Mouse (Mus musculus) hindbrain, postnatal 0 days (tissue): Measurements from ENCODE around the gene Hs3st6. TPM values are rescaled to one million over a fixed set of nuclear protein-coding genes. Genes with fewer than 3 reads are reported as not detected.

Experiments
- ATAC-seq: fragments of 200-750 bp; cut with Nextera tagmentation; 2 replicates; pipeline ENCODE4 v1.8.0; 2017; ENCODE audit warnings: mild to moderate bottlenecking, moderate TSS enrichment, moderate library complexity
- DNase-seq: peaks from one replicate; pipeline ENCODE4 v3.0.0-alpha.2; 2015; ENCODE audit warnings: low spot score
- H3K27ac ChIP-seq: fragments of 300-500 bp; sonication (generic); 2 replicates; pipeline ENCODE4 v1.5.1; 2014; ENCODE audit warnings: mild to moderate bottlenecking
- H3K27me3 ChIP-seq: fragments of 300-500 bp; sonication (generic); 2 replicates; pipeline ENCODE4 v1.6.1; 2014; ENCODE audit warnings: low read length, mixed read lengths; ENCODE audit not compliant: insufficient read depth
- H3K36me3 ChIP-seq: fragments of 300-500 bp; sonication (generic); 2 replicates; pipeline ENCODE4 v1.6.1; 2014; ENCODE audit warnings: low read length, mixed read lengths; ENCODE audit not compliant: insufficient read depth
- H3K4me1 ChIP-seq: fragments of 300-500 bp; sonication (generic); 2 replicates; pipeline ENCODE4 v1.6.1; 2014; ENCODE audit warnings: antibody characterized with exemption, low read length, mixed read lengths; ENCODE audit not compliant: insufficient read depth
- H3K4me2 ChIP-seq: fragments of 300-500 bp; sonication (generic); 2 replicates; pipeline ENCODE4 v1.6.1; 2014; ENCODE audit warnings: low read depth, mild to moderate bottlenecking, low read length, moderate library complexity, mixed read lengths
- H3K4me3 ChIP-seq: fragments of 300-500 bp; sonication (generic); 2 replicates; pipeline ENCODE4 v1.5.1; 2014; ENCODE audit warnings: low read length
- H3K9ac ChIP-seq: fragments of 300-500 bp; sonication (generic); replicated peaks from 2 replicates; pipeline ENCODE4 v1.6.1; 2014; ENCODE audit warnings: mild to moderate bottlenecking, low read length, moderate library complexity, mixed read lengths
- H3K9me3 ChIP-seq: fragments of 300-500 bp; sonication (generic); 2 replicates; pipeline ENCODE4 v1.6.1; 2016; ENCODE audit warnings: low read length, mixed read lengths
- CTCF ChIP-seq: IDR thresholded peaks from 2 replicates; pipeline ENCODE4 v1.5.1; 2016; ENCODE audit warnings: antibody characterized with exemption, control low read depth, low read depth
- WGBS: fragments of 180-500 bp; shearing (Covaris S2); extraction: QIAGEN DNeasy Blood & Tissue Kit; methylation state at CpG from one replicate; pipeline ENCODE4 v1.1.7; 2014; 5-methylcytosine and 5-hydroxymethylcytosine counted together
- polyA plus RNA-seq: library from polyadenylated mRNA; unstranded; fragments of >200 nt; fragmentation: Nextera tagmentation; extraction: Ambion mirVana; gene quantifications from 2 replicates; pipeline ENCODE4 v1.2.1, GENCODE M21; 2015
- total RNA-seq: library from RNA; depleted of rRNA; stranded (reverse); fragments of >200 nt; gene quantifications from 2 replicates; pipeline ENCODE4 v1.2.3, GENCODE M21; 2014; rRNA removed

Gene Hs3st6
- total RNA-seq (not detected in 2 replicates), polyA plus RNA-seq (0.43 and 0.47 TPM in 2 replicates)

DNA sequence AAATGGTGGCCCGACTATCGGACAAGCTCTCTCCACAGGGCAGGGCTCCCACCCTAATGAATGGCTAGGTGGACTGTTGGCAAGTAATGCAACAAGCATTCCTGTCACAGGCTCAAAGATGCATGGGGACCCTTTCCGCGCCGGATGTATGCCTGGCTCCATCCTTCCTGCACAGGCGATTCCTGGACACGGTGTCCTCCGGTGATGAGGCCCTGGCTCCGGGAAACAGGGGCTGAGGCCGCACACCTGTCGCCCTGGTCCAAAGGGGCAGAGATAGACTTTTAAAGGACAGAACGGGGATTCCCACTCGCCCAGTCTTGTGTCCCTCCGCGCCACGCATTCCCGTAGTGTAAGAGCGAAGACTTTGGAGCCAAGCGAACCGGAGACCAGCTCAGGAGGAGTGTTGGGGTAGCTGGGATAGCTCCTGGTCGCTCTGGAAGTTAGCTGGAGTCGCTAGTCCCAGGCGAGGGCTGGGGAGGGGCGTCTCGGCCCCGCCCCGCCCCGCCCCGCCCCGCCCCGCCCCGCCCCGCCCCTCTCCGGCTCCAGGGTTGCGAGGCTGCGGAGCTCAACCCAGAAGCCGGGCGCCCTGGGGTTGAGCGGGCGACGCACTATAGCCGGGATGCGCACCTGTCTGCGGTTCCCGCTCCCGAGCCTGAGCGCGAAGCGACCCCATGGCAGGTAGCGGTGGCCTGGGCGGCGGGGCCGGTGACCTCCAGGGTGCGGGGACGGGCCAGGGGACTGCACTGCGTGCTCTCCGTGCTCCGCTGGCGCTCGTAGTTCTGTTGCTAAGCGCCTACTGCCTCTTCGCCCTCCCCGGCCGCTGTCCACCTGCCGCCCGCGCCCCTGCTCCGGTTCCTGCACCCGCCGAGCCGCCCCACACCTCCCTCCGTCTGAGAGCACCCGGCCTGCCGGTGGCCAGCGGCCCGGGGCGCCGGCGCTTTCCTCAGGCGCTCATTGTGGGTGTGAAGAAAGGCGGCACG, at the start of gene Hs3st6:
Gene Hs3st6 (plus strand): TSS at position 574 of the 980 bp plus-strand sequence.
- WGBS, result under 1% methylated on average over 63 of the region's 82 CpGs
- Histone ChIP-seq H3K36me3 (no peaks in the 10 kb centered on the region), H3K27ac (no peak within 1 kb of the TSS), H3K9me3 (no peaks in the 10 kb centered on the region), H3K4me3 (peak within 1 kb of the TSS; percentile 42), H3K27me3 (peaks cover 57% of the 10 kb centered on the region), H3K4me2 (peak within 1 kb of the TSS; percentile 79), H3K4me1 (no peaks in the 10 kb centered on the region; the same call in 1 of the 2 replicates), H3K9ac (0 out of 2 replicates have a peak within 1 kb of the TSS, but pooled peaks have one; percentile 33)
- ATAC-seq, result peak; percentile 53; the same call in 1 of the 2 replicates
- TF ChIP-seq CTCF, result no peak
- DNase-seq, result no peak

DNA sequence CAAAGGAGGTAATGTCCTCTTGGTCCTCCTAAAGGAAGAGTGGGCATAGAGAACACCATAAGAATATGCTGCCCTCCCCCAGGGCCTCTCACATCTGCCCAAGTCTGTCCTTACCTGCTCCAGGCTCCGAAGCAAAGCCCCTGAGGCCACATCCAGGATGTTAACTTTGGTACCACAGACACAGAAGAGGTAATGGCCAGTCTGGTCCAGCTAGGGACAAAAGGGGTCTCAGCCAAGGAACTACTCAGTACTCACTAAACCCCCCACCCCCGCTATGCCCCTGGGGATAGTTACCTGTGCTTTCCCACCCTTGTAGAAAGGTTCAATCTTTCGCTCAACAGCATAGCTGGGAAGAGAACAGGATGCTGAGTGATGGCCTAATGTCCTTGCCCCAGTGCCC, 47.0 kb upstream of the Hs3st6 start:
- ATAC-seq (no peak), DNase-seq (no peak)
- Histone ChIP-seq H3K9me3 (no peaks in the 10 kb centered on the region), H3K4me1 (peaks cover 3% of the 10 kb centered on the region; the same call in 1 of the 2 replicates), H3K27ac (no peak overlapping the region), H3K4me2 (no peak overlapping the region), H3K9ac (no peak overlapping the region), H3K27me3 (no peaks in the 10 kb centered on the region), H3K36me3 (peaks cover 32% of the 10 kb centered on the region), H3K4me3 (no peak overlapping the region)
- no peak for TF ChIP-seq CTCF
- WGBS, result 93% methylated on average over 3 of the region's 3 CpGs

DNA sequence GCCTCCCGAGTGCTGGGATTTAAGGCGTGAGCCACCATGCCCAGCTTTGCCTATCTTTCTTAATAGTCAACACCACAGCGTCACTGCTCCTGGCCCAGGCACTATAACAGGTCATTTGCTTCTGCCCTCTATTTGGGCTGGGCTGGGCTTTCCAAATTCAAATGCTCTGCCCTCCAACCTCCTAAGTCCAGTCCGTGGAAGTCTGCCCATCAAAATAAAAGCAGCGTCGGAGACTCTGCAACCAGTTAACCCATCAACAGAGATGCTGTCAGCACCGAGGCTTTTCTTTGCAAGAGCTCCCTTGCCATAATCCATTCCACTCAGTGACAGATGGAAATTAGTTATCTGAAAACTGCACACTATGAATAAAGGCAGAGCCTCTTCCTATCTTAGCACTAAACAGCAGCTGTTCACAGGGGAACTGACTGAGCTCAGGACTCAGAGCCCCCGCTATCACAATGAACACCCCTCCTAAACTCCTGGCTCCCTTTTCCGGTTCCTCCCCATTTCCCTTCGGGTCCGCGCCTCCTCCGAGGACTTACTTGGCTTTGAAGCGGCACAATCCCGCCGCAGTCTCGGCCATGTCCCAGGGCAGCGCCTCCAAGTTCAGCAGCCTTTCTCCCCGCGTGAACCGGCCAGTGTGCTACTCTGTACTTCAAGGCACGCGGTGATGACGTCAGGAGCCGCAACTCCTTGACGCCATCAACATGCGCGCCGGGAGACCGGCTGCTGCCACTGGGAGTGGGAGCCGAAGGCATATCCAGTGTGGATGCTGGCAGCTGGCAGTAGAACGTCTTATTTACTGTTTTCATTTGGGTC, 45.6 kb upstream of the Hs3st6 start, which contains the start of gene Tbl3:
Gene Tbl3 (minus strand): TSS at position 679 of the 819 bp plus-strand sequence.
- H3K4me3 ChIP-seq, result peak within 1 kb of the TSS; percentile 72
- H3K36me3 ChIP-seq, result peaks cover 19% of the 10 kb centered on the region
- H3K4me2 ChIP-seq, result peak within 1 kb of the TSS; percentile 70
- peak; percentile 93 for ATAC-seq
- no peak for TF ChIP-seq CTCF
- WGBS, result 4% methylated on average over 32 of the region's 32 CpGs
- no peaks in the 10 kb centered on the region for H3K9me3 ChIP-seq
- peaks cover 3% of the 10 kb centered on the region; the same call in 1 of the 2 replicates for H3K4me1 ChIP-seq
- H3K27ac ChIP-seq, result peak within 1 kb of the TSS; percentile 78
- DNase-seq, result peak; percentile 98
- no peaks in the 10 kb centered on the region for H3K27me3 ChIP-seq
- H3K9ac ChIP-seq, result peak within 1 kb of the TSS; percentile 66

DNA sequence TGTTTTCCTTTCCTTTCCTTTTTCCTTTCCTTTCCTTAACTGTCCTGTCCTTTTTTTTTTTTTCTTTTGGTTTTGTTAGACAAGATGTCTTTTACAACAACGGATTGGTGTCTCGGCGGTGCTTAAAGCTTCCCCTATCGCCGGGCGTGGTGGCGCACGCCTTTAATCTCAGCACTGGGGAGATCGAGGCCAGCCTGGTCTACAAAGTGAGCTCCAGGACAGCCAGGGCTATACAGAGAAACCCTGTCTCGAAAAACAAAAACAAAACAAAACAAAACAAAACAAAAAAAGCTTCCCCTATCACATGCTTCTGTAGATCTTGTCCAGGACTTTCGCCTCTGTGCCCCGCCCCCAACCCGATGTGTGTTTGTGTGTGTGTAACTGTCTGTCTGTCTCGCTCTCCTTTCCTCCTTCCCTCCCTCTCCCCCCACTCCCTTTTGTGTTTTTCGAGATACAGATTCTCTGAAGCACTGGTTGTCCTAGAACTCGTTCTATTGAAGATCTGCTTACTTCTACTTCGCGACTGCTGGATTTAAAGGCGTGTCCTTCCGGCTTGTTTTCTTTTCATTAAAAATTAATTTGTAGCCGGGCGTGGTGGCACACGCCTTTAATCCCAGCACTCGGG, 44.9 kb upstream of the Hs3st6 start:
- H3K9me3 ChIP-seq, result no peaks in the 10 kb centered on the region
- H3K36me3 ChIP-seq, result peaks cover 17% of the 10 kb centered on the region
- peak overlapping the region; percentile 70 for H3K4me2 ChIP-seq
- ATAC-seq, result peak; percentile 68; the same call in 1 of the 2 replicates
- peak overlapping the region; percentile 66 for H3K9ac ChIP-seq
- no peak for TF ChIP-seq CTCF
- H3K27me3 ChIP-seq, result no peaks in the 10 kb centered on the region
- DNase-seq, result no peak
- H3K27ac ChIP-seq, result peak overlapping the region; percentile 78
- 7% methylated on average over 24 of the region's 24 CpGs for WGBS
- H3K4me3 ChIP-seq, result peak overlapping the region; percentile 72
- peaks cover 3% of the 10 kb centered on the region; the same call in 1 of the 2 replicates for H3K4me1 ChIP-seq

GRCm38 (mm10) chr17:24708646-24709045, 44.1 kb upstream of the Hs3st6 start:
- no peaks in the 10 kb centered on the region for H3K9me3 ChIP-seq
- 30% methylated on average over 2 of the region's 2 CpGs for WGBS
- H3K36me3 ChIP-seq, result peaks cover 17% of the 10 kb centered on the region
- no peak for ATAC-seq
- H3K4me1 ChIP-seq, result peaks cover 3% of the 10 kb centered on the region; the same call in 1 of the 2 replicates
- TF ChIP-seq CTCF, result peak; percentile 53; the same call in 1 of the 2 replicates
- no peak overlapping the region for H3K4me3 ChIP-seq
- H3K27ac ChIP-seq, result no peak overlapping the region
- peak; percentile 40 for DNase-seq
- no peaks in the 10 kb centered on the region for H3K27me3 ChIP-seq
- H3K9ac ChIP-seq, result no peak overlapping the region
- no peak overlapping the region; the same call in 1 of the 2 replicates for H3K4me2 ChIP-seq

GRCm38 (mm10) chr17:24715556-24715955, 37.2 kb upstream of the Hs3st6 start:
- H3K9ac ChIP-seq, result no peak overlapping the region
- ATAC-seq, result no peak
- no peaks in the 10 kb centered on the region for H3K9me3 ChIP-seq
- no peaks in the 10 kb centered on the region for H3K27me3 ChIP-seq
- no peaks in the 10 kb centered on the region; the same call in 1 of the 2 replicates for H3K36me3 ChIP-seq
- no peak overlapping the region for H3K4me2 ChIP-seq
- 72% methylated on average over 6 of the region's 6 CpGs for WGBS
- H3K27ac ChIP-seq, result no peak overlapping the region
- no peak for DNase-seq
- no peak overlapping the region for H3K4me3 ChIP-seq
- no peaks in the 10 kb centered on the region for H3K4me1 ChIP-seq
- no peak for TF ChIP-seq CTCF
